Mouse (Mus musculus): ENCODE results near the gene Cfb. TPM values are rescaled to one million over a fixed set of nuclear protein-coding genes. Genes with fewer than 3 reads are reported as not detected.

Cfb gene
- 2.4 TPM for total RNA-seq (2023)

DNA sequence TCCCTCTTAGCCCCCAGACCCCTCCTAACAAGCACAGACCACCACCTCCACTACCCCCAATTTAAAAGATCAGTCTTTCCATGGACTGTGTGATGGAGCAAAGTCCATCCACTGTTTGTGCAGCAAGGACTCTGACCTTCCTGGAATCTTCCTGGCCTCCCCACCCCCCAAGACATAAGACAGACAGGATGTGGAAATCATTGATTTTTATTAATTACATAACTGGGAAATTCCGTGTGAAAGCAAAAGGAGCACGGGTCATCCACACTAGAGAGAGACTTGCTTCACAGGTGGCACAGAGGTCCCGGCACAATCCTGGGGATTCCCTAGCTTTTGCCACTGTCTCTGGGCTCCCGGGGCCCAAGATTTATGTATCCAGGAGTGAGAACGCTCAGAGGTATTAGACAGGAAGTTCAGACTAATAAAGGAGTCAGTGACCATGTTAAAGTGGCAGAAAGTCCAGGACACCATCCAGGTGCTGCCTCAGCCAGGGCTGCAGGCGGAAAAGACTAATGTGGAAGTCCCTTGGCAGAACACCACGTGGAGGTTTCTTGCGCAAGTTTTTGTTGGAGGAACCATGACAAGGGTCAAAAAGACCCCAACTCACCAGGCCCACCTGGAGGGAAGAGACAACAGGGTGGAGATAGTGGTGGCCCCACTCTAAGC lies at the start of gene Cfb:
Cfb (minus strand) TSS at position 103 of the 666 bp plus-strand sequence.

DNA sequence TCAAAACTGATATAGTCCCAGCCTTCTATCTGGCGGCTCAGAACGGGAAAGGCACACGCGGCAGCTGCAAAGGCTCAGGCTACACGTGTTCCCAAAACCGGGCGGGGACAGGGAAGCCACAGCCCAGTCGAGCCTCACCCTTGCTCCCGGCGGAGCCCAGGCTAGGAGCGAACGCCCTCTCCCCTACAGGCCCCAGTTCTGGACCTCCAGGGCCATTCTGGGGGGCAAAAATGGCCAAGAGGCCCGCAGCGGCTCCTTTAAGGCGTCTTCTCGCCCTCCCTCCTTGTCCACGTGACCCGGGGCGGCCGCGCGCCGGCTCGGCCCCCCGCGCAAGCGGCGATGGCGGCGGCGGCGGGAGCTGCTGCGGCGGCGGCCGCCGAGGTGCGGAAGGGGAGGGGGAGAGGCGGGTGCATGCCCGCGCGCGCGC lies 35.9 kb upstream of the Cfb start, which contains the start of the genes C2 and Ehmt2:
C2 (minus strand) TSS at position 106 of the 427 bp plus-strand sequence.
Ehmt2 (plus strand) TSS at position 310 of the 427 bp plus-strand sequence.

DNA sequence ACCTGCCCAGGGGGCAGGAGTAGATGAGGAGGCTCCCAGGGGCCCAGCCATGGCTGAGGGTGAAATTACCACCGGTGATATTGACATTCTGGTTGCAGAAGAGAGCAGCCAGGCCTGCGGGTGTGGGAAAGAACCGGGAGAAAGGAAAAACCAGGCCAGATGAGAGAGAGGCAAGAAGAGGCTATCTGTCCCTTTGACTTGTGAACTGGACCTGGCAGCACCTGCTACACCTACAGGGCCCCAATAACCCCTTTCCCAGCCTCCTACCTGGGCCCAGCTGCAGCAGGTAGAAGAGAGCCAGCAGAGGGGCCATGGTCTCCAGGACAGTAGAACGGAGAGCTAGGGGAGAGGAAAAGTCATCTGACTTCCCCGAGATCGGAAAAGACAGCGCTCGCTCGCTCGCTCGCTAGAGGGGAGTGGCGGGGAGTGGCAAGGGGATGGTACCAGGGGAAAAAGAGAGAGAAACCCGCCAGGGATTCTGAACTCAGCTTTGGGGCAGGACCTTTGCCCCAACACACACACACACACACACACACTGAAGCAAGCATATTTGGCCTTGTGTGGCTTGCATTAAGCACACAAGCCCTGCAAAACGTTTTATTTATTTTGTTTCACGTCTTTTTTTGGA lies 19.5 kb upstream of the Cfb start, which contains the start of gene Gm20547:
Gm20547 (minus strand) TSS at position 360 of the 628 bp plus-strand sequence.

DNA sequence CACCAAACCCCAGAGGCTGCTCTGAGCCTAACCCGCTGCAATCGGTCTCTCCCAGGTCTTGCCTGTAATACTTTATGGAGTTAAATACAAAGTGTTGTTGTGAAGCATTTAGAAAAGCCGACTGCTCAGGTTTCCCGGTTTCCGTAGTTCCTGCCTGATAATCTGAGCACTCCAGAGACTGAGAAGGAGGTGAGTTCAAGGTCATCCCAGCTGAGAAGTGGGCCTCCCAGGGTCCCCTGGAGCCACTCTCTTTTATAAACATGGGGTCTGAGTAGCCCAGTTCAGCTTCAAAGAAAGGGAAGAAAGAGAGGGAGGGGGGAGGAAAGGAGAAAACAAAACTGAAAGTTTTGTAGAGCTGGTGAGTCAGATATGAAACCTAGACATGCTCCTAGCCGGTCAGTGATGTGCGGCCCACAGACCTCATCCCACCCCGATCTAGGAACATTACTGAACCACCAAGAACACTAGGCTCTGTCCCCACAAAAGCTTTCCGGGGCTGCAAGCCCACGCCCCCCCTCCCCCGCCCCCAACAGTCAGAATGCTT lies 17.1 kb upstream of the Cfb start, which contains the start of gene Zbtb12:
Zbtb12 (plus strand) TSS at position 148 of the 544 bp plus-strand sequence.

DNA sequence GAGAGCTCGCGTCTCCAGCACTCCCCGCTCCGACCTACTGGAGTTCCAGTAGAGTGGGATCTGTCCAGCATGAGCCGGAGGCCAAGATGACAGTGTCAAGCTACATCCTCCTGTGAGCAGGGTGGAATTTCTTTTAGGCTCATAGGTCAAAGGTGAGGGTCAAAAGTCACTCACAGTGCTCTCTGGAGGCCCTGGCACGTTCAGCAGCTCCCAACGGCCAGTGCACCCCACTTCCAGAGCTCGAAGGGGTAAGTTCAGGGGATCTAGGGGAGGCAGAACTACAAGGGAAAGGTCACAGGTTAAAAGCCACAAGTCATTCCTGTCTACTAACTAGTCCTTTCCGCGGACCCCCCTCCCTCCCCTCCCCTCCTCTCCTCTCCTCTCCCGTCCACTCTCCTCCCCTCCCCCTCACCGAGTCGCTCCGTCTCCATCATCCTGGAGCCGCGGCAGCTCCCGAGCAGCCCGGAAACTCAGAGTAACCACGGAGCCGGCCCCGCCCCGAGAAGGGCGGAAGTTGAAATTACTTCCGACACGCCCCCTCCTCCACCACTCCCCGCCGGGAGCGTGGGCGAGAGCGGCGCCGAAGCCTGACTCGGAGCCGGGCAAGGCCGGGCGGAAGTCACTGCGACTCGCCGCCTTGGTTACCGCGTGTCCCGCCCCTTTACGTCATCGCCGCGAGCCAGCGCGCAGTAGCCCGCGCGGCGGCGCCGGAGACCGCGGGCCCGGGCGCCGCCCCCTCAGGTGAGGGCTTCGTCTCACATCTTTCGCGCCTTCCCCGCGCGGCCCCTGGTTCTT lies 12.4 kb downstream of the Cfb start, which contains the start of the genes Skiv2l and Nelfe:
Skiv2l (minus strand) TSS at position 489 of the 795 bp plus-strand sequence.
Nelfe (plus strand) TSS at position 670 of the 795 bp plus-strand sequence.

DNA sequence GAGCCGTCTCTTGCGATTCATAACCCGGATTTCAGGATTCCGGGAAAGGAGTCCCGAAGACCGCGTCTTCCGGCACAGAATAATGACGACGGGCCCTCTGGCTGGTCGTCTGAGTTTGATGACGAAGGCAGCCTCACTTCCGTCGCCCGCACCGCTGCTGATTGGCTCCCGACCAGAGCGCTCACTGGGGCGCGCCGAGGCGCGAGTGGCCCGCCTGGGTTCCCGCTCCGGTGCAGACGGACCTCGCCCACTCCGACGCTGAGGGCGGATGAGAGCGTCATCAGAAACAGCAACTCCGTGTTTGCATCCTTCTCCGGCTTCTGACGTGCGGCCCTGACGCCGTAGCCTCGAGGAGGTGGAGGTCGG lies 25.5 kb downstream of the Cfb start, which contains the start of the genes Stk19 and Dxo:
Stk19 (minus strand) TSS at position 90 of the 366 bp plus-strand sequence.
Dxo (plus strand) TSS at position 164 of the 366 bp plus-strand sequence.

Other genes with a start within 250 kb of the Cfb start
- gene Egfl8, start 246.5 kb downstream of the Cfb start, total RNA-seq (2023), result 4.7 TPM
- gene Ppt2, start 234.0 kb downstream of the Cfb start, total RNA-seq (2023), result 26.0 TPM
- 7.4 TPM for gene Prrt1, start 233.0 kb downstream of the Cfb start, total RNA-seq (2023)
- 3.3 TPM for gene Fkbpl, start 217.8 kb downstream of the Cfb start, total RNA-seq (2023)
- gene Atf6b, start 215.4 kb downstream of the Cfb start, total RNA-seq (2023), result 50.7 TPM
- 0.98 TPM for gene Tnxb, start 192.0 kb downstream of the Cfb start, total RNA-seq (2023)
- gene C4b, start 118.6 kb downstream of the Cfb start, total RNA-seq (2023), result 4.4 TPM
- 0.33 TPM for gene Cyp21a1, start 58.0 kb downstream of the Cfb start, total RNA-seq (2023)
- gene Stk19, start 25.6 kb downstream of the Cfb start, total RNA-seq (2023), result 51.0 TPM
- 96.6 TPM for gene Dxo, start 25.5 kb downstream of the Cfb start, total RNA-seq (2023)
- gene Skiv2l, start 12.3 kb downstream of the Cfb start, total RNA-seq (2023), result 117 TPM
- gene Nelfe, start 12.1 kb downstream of the Cfb start, total RNA-seq (2023), result 27.3 TPM
- gene Zbtb12, start 17.0 kb upstream of the Cfb start, total RNA-seq (2023), result 4.9 TPM
- 1.2 TPM for gene Gm20547, start 19.5 kb upstream of the Cfb start, total RNA-seq (2023)
- 6.4 TPM for gene C2, start 35.7 kb upstream of the Cfb start, total RNA-seq (2023)
- 133 TPM for gene Ehmt2, start 36.0 kb upstream of the Cfb start, total RNA-seq (2023)
- not detected for gene Slc44a4, start 51.9 kb upstream of the Cfb start, total RNA-seq (2023)
- gene Neu1, start 68.7 kb upstream of the Cfb start, total RNA-seq (2023), result 56.3 TPM
- gene Hspa1b, start 96.7 kb upstream of the Cfb start, total RNA-seq (2023), result 146 TPM
- gene Gm20481, start 107.4 kb upstream of the Cfb start, total RNA-seq (2023), result not detected
- gene Hspa1a, start 109.6 kb upstream of the Cfb start, total RNA-seq (2023), result 70.6 TPM
- not detected for gene Hspa1l, start 110.2 kb upstream of the Cfb start, total RNA-seq (2023)
- 39.0 TPM for gene Lsm2, start 119.3 kb upstream of the Cfb start, total RNA-seq (2023)
- 84.6 TPM for gene Vars, start 138.5 kb upstream of the Cfb start, total RNA-seq (2023)
- 0.21 TPM for gene Vwa7, start 154.1 kb upstream of the Cfb start, total RNA-seq (2023)
- not detected for gene Sapcd1, start 165.5 kb upstream of the Cfb start, total RNA-seq (2023)
- gene Msh5, start 184.2 kb upstream of the Cfb start, total RNA-seq (2023), result 3.9 TPM
- gene Clic1, start 187.4 kb upstream of the Cfb start, total RNA-seq (2023), result 157 TPM
- 2.5 TPM for gene Ddah2, start 196.5 kb upstream of the Cfb start, total RNA-seq (2023)
- gene Ly6g6c, start 202.9 kb upstream of the Cfb start, total RNA-seq (2023), result not detected
- gene Mpig6b, start 203.7 kb upstream of the Cfb start, total RNA-seq (2023), result 0.27 TPM
- gene Ly6g6e, start 214.4 kb upstream of the Cfb start, total RNA-seq (2023), result not detected
- gene Ly6g6d, start 215.5 kb upstream of the Cfb start, total RNA-seq (2023), result not detected
- not detected for gene Ly6g6f, start 223.1 kb upstream of the Cfb start, total RNA-seq (2023)
- 69.9 TPM for gene Abhd16a, start 226.7 kb upstream of the Cfb start, total RNA-seq (2023)
- not detected for gene Ly6g5c, start 245.8 kb upstream of the Cfb start, total RNA-seq (2023)

Measured in CD4-positive naive resting alpha-beta T cell, adult 57 days (primary cell).